Mouse (Mus musculus) E14TG2a.4 (cell line): ENCODE data around the gene Bcas2.

Experiments
- H3K27me3 ChIP-seq: 2 replicates; pipeline ENCODE4 v1.6.1; 2014; ENCODE audit warnings: low read length, control low read depth; ENCODE audit not compliant: insufficient read depth
- H3K36me3 ChIP-seq: 2 replicates; pipeline ENCODE4 v1.6.1; 2014; ENCODE audit warnings: low read length, control low read depth; ENCODE audit not compliant: insufficient read depth
- H3K4me1 ChIP-seq: replicated peaks from 2 replicates; pipeline ENCODE4 v1.6.1; 2014; ENCODE audit warnings: low read depth, low read length, control low read depth
- H3K4me3 ChIP-seq: replicated peaks from 2 replicates; pipeline ENCODE4 v1.5.1; 2014; ENCODE audit warnings: mild to moderate bottlenecking, low read length
- H3K9me3 ChIP-seq: 2 replicates; pipeline ENCODE4 v1.6.1; 2014; ENCODE audit warnings: low read length, control low read depth
- CTCF ChIP-seq: conservative IDR thresholded peaks from 2 replicates; pipeline ENCODE4 v1.5.1; 2014; ENCODE audit warnings: low read length
- NANOG ChIP-seq: IDR thresholded peaks from 2 replicates; pipeline ENCODE4 v1.6.1; 2014; ENCODE audit warnings: borderline replicate concordance, low read length, mixed read lengths
- POU5F1 ChIP-seq: IDR thresholded peaks from 2 replicates; pipeline ENCODE4 v1.6.1; 2014; ENCODE audit warnings: low read length, borderline replicate concordance

Bcas2 gene

GRCm38 (mm10) chr3:103171505-103172267, at the start of gene Bcas2:
TSS of gene Bcas2 (plus strand) at chr3:103171655.
- no peaks in the 10 kb centered on the region for H3K9me3 ChIP-seq
- peaks cover 84% of the 10 kb centered on the region for H3K36me3 ChIP-seq
- H3K27me3 ChIP-seq, result no peaks in the 10 kb centered on the region
- H3K4me1 ChIP-seq, result peaks cover 48% of the 10 kb centered on the region
- peak within 1 kb of the TSS; percentile 95 for H3K4me3 ChIP-seq
- no peak for TF ChIP-seq POU5F1
- TF ChIP-seq NANOG, result no peak

DNA sequence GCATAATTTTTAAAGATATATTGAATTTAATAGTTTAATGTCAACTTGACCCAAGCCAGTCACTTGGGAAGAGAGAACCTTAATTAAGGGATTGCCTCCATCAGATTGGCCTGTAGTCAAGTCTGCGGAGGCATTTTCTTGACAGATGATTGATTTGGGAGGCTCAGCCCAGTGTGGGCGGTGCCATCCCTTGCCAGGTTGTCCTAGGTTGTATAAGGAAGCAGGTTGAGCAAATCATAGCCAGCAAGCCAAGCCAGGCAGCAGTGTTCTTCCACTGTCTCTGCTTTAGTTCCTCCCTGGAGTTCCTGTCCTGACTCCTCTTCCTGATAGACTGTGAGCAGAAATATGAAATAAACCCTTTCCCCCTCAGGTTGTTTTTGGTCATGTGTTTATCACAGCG, 47.8 kb upstream of the Bcas2 start:
- peaks cover 86% of the 10 kb centered on the region for H3K4me1 ChIP-seq
- peak overlapping the region; percentile 20; the same call in 1 of the 2 replicates for H3K4me3 ChIP-seq
- TF ChIP-seq CTCF (no peak), NANOG (no peak), POU5F1 (no peak)
- peaks cover 9% of the 10 kb centered on the region; the same call in 1 of the 2 replicates for H3K36me3 ChIP-seq
- H3K27me3 ChIP-seq, result no peaks in the 10 kb centered on the region
- no peaks in the 10 kb centered on the region for H3K9me3 ChIP-seq

DNA sequence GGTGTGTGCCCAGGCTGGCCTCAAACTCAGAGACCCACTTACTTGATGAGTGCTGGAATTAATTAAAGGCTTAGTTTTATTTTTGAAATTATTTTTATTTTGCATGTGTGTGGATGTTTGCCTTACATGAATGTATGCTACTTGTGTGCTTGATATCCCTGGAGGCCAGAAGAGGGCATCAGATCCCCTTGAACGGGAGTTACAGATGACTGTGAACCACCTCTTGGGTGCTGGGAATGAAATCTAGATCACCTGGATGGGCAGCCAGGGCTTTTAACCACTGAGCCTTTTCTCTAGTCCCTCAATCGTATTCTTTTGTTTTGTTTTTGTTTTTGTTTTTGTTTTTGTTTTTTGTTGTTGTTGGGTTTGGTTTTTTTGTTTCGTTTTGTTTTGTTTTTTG, 45.3 kb upstream of the Bcas2 start:
- Histone ChIP-seq H3K36me3 (peaks cover 24% of the 10 kb centered on the region), H3K27me3 (no peaks in the 10 kb centered on the region), H3K4me3 (no peak overlapping the region), H3K9me3 (no peaks in the 10 kb centered on the region), H3K4me1 (peaks cover 87% of the 10 kb centered on the region)
- TF ChIP-seq CTCF (peak; percentile 19; the same call in 1 of the 2 replicates), POU5F1 (no peak)

- Histone ChIP-seq H3K36me3 (peaks cover 35% of the 10 kb centered on the region), H3K4me1 (peaks cover 87% of the 10 kb centered on the region), H3K4me3 (peak overlapping the region; percentile 71), H3K9me3 (no peaks in the 10 kb centered on the region), H3K27me3 (no peaks in the 10 kb centered on the region)
- TF ChIP-seq CTCF (no peak), NANOG (0 out of 2 replicates have a peak, but pooled peaks have one; percentile 17), POU5F1 (peak; percentile 70; the same call in 1 of the 2 replicates)
These were observed 44.3 kb upstream of the Bcas2 start for GRCm38 (mm10) chr3:103127177-103127576.

- Histone ChIP-seq H3K9me3 (no peaks in the 10 kb centered on the region), H3K36me3 (peaks cover 40% of the 10 kb centered on the region), H3K4me3 (peak overlapping the region; percentile 71), H3K4me1 (peaks cover 87% of the 10 kb centered on the region), H3K27me3 (no peaks in the 10 kb centered on the region)
- TF ChIP-seq CTCF (no peak), NANOG (no peak), POU5F1 (no peak)
These were observed 43.7 kb upstream of the Bcas2 start for GRCm38 (mm10) chr3:103127721-103128120.

GRCm38 (mm10) chr3:103128251-103128650, 43.2 kb upstream of the Bcas2 start:
- Histone ChIP-seq H3K4me3 (peak overlapping the region; percentile 71), H3K4me1 (peaks cover 87% of the 10 kb centered on the region), H3K36me3 (peaks cover 46% of the 10 kb centered on the region), H3K9me3 (no peaks in the 10 kb centered on the region), H3K27me3 (no peaks in the 10 kb centered on the region)
- TF ChIP-seq CTCF (no peak), POU5F1 (no peak), NANOG (peak; percentile 37; the same call in 1 of the 2 replicates)

DNA sequence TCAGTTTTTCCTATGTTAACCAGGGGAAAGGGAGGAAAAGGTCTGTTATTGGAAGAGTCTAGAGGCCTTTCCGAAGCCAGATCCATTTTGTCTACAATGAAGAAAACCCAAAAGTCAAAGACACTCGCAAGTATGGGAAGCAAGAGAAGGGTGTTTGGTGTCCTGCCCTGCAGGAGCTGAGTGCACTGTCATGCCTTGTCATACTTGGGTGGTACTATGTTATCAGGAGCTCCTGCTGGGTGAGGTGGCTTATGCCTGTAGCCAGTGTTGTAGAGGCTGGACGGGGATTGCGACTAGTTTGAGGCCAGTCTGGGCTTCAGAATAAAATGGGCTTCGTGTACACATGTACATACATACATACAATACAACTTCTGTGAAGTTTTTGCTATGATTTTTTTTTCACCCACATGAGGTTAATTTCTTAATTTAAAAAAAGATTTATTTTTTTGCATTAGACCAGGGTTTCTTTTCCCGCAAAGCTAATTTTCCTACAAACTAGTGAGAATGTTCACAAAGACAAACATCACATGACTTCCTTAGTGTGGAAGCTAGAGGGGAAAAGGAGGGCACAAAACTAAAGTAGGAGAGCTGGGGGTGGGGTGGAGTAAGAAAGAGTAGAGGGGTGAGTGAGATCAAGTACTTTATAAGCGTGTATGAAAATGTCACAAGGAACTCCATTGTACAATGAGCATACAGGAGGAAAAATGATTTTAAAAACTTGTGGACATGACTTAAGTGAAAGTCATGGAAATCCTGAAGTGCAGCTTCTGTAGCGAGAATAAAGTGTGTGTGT, 41.9 kb upstream of the Bcas2 start:
- peak overlapping the region; percentile 71 for H3K4me3 ChIP-seq
- H3K4me1 ChIP-seq, result peaks cover 78% of the 10 kb centered on the region
- H3K27me3 ChIP-seq, result no peaks in the 10 kb centered on the region
- H3K9me3 ChIP-seq, result no peaks in the 10 kb centered on the region
- no peak for TF ChIP-seq CTCF
- TF ChIP-seq POU5F1, result no peak
- H3K36me3 ChIP-seq, result peaks cover 59% of the 10 kb centered on the region

- H3K4me1 ChIP-seq, result peaks cover 70% of the 10 kb centered on the region
- peaks cover 59% of the 10 kb centered on the region for H3K36me3 ChIP-seq
- no peaks in the 10 kb centered on the region for H3K27me3 ChIP-seq
- peak overlapping the region; percentile 71 for H3K4me3 ChIP-seq
- H3K9me3 ChIP-seq, result no peaks in the 10 kb centered on the region
- TF ChIP-seq NANOG (no peak), POU5F1 (no peak), CTCF (no peak)
These were observed 41.2 kb upstream of the Bcas2 start for GRCm38 (mm10) chr3:103130236-103130751.
